Mouse (Mus musculus) lung, postnatal 0 days (tissue): ENCODE measurements around the gene Nr1h4.

Experiments
- CTCF ChIP-seq: IDR thresholded peaks from 2 replicates; pipeline ENCODE4 v1.5.1; 2016; ENCODE audit warnings: antibody characterized with exemption, mild to moderate bottlenecking
- EP300 ChIP-seq: IDR thresholded peaks from 2 replicates; pipeline ENCODE4 v1.6.1; 2016; ENCODE audit warnings: antibody characterized with exemption, mild to moderate bottlenecking, control low read depth

DNA sequence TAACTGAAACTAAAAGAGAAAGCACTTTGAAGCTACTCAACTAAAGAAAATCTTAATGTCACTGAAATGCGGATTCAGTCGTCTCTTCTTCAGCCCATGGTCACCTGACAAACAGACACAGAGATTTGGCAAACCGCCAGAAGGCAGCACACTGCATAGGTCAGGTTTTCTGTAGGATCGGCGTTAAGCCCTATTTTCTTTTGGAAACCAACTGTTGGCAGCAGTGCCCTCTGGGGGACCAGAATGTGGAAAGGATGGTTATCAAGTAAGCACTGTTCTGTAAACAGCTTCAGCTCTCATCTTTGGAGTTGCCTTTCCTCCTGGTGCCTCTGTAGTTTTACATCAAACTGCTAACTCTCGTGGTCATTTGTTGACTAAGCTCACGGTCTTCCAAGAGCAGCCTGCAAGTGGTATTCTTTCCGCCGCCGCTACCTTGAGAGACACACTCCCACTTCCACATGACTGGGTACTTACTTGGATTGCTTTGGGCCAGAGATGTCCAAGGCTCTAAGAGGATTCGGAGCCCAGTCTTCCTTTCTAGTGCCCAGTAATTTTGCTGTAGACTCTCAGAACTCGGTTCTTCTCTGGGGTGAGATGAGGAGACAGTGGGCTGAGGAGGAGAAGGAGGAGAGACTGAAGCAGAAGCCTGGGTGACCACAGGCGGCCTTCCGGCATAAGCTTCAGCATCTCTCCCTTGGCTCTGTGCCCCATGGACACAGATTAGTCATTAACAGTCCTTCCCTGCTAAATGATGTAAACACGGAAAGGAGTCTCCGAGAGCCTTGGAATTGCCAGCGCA, at the start of gene Nr1h4:
- no peak for TF ChIP-seq CTCF
- no peak for TF ChIP-seq EP300
